Mouse (Mus musculus) embryo, embryonic 11 days (tissue): ENCODE results near the gene Taar2.

Source experiments
- DNase-seq: peaks from one replicate; pipeline ENCODE4 v3.0.0-alpha.2; 2015

Gene Taar2

GRCm38 (mm10) chr10:23938312-23938711, at the start of gene Taar2:
Gene Taar2, plus strand, starts transcription at chr10:23938572.
- no peak for DNase-seq

- no peak for DNase-seq
Observed at GRCm38 (mm10) chr10:23892987-23893386, 45.4 kb upstream of the Taar2 start.

GRCm38 (mm10) chr10:23894601-23895349, 43.6 kb upstream of the Taar2 start, which contains the start of gene Vnn1:
Gene Vnn1, plus strand, starts transcription at chr10:23894688.
- peak; percentile 25 for DNase-seq

GRCm38 (mm10) chr10:23895376-23895775, 43.0 kb upstream of the Taar2 start:
- no peak for DNase-seq

- DNase-seq, result no peak
Observed at GRCm38 (mm10) chr10:23901119-23901518, 37.3 kb upstream of the Taar2 start.

GRCm38 (mm10) chr10:23905661-23906060, 32.7 kb upstream of the Taar2 start:
- no peak for DNase-seq

- no peak for DNase-seq
Observed at GRCm38 (mm10) chr10:23920056-23920455, 18.3 kb upstream of the Taar2 start, which contains the start of gene Taar1. Gene Taar1, plus strand, starts transcription at chr10:23920356.

GRCm38 (mm10) chr10:23922468-23922867, 15.9 kb upstream of the Taar2 start:
- no peak for DNase-seq

- no peak for DNase-seq
Observed at GRCm38 (mm10) chr10:23923941-23924340, 14.4 kb upstream of the Taar2 start.

GRCm38 (mm10) chr10:23937613-23938012, 759 bp upstream of the Taar2 start:
- DNase-seq, result no peak

GRCm38 (mm10) chr10:23942465-23942864, 4.1 kb downstream of the Taar2 start:
- DNase-seq, result no peak

- DNase-seq, result no peak
Observed at GRCm38 (mm10) chr10:23948026-23948425, 9.7 kb downstream of the Taar2 start.

- DNase-seq, result no peak
Observed at GRCm38 (mm10) chr10:23949508-23950005, 11.2 kb downstream of the Taar2 start, which contains the start of gene Taar3. Gene Taar3, plus strand, starts transcription at chr10:23949558.

- DNase-seq, result no peak
Observed at GRCm38 (mm10) chr10:23951714-23952113, 13.3 kb downstream of the Taar2 start.

- no peak for DNase-seq
Observed at GRCm38 (mm10) chr10:23959071-23959470, 20.7 kb downstream of the Taar2 start.

GRCm38 (mm10) chr10:23960444-23960915, 22.1 kb downstream of the Taar2 start, which contains the start of gene Taar4:
Gene Taar4, plus strand, starts transcription at chr10:23960494.
- no peak for DNase-seq

- no peak for DNase-seq
Observed at GRCm38 (mm10) chr10:23963444-23963843, 25.1 kb downstream of the Taar2 start.

GRCm38 (mm10) chr10:23964921-23965610, 26.7 kb downstream of the Taar2 start:
- DNase-seq, result no peak

- DNase-seq, result no peak
Observed at GRCm38 (mm10) chr10:23970656-23971165, 32.3 kb downstream of the Taar2 start, which contains the start of gene Taar5. Gene Taar5, plus strand, starts transcription at chr10:23970706.

- no peak for DNase-seq
Observed at GRCm38 (mm10) chr10:23971256-23971655, 32.9 kb downstream of the Taar2 start.

- no peak for DNase-seq
Observed at GRCm38 (mm10) chr10:23977958-23978357, 39.6 kb downstream of the Taar2 start.

- DNase-seq, result peak; percentile 87
Observed at GRCm38 (mm10) chr10:23978901-23979705, 40.7 kb downstream of the Taar2 start.
